28 mouse cellular contexts compared by ENCODE assay signal in genomic region chr8:122772431-122773060, GRCm38 (mm10). TPM values are rescaled to one million over a fixed set of nuclear protein-coding genes. Genes with fewer than 3 reads are reported as not detected.
DNase-seq lines count a peak whose midpoint lies in the region; ATAC-seq and TF ChIP-seq lines count a peak whose summit lies in the region.
"Had no signal": no experiment of that assay in that cellular context is flagged by ENCODE, and none has a peak within 500 bp of the region (broad histone marks: within the 10 kb centered on the region; RNA-seq: fewer than 3 reads in every experiment).

No protein-coding gene starts in this region.

- no peak overlapping the region for H3K27ac ChIP-seq in CH12.LX (ENCODE audit: insufficient read depth, low read depth)
- H3K27ac ChIP-seq in hindbrain, embryonic 14.5 days, result no peak overlapping the region
- H3K27ac ChIP-seq: embryonic facial prominence, embryonic 13.5 days; forebrain, embryonic 13.5 days; hindbrain, embryonic 10.5 days; hindbrain, postnatal 0 days; kidney, postnatal 0 days; limb, embryonic 10.5 days; midbrain, embryonic 12.5 days; neural tube, embryonic 15.5 days had no signal

- no peak; the same call in 1 of the 2 replicates for TF ChIP-seq RAD21 in CH12.LX (IDR thresholded peaks at IDR 0.05; ENCODE audit: low read depth, low read length)

- peaks cover 11 to 35% of the 10 kb centered on the region in 2 experiments for H3K4me1 ChIP-seq in CH12.LX (ENCODE audit: control insufficient read depth in 1 of 2, insufficient read depth in 2 of 2)
- H3K4me1 ChIP-seq in hindbrain, embryonic 14.5 days (replicated peaks; ENCODE audit: control insufficient read depth, insufficient read depth, low read length), result peaks cover 9% of the 10 kb centered on the region
- H3K4me1 ChIP-seq: heart, embryonic 12.5 days had no signal

- H3K4me3 ChIP-seq in CH12.LX (replicated peaks in 1 of 3; ENCODE audit: low read depth in 2 of 3, low read length in 2 of 3, poor library complexity in 1 of 3), result no peak overlapping the region
- no peak overlapping the region for H3K4me3 ChIP-seq in hindbrain, embryonic 14.5 days (replicated peaks; ENCODE audit: low read length)
- H3K4me3 ChIP-seq: embryonic facial prominence, embryonic 13.5 days; forebrain, embryonic 13.5 days; heart, embryonic 12.5 days; hindbrain, embryonic 10.5 days; limb, embryonic 10.5 days; midbrain, embryonic 12.5 days; neural tube, embryonic 15.5 days had no signal

- TF ChIP-seq CTCF in CH12.LX (conservative IDR thresholded peaks at IDR 0.05 in 1 of 2, IDR thresholded peaks at IDR 0.05 in 1 of 2; ENCODE audit: low read depth in 2 of 2, low read length in 2 of 2), result no peak

- no peak overlapping the region for H3K9ac ChIP-seq in CH12.LX (ENCODE audit: insufficient read depth, low read depth)
- H3K9ac ChIP-seq in hindbrain, embryonic 14.5 days, result no peak overlapping the region
- H3K9ac ChIP-seq: embryonic facial prominence, embryonic 13.5 days; forebrain, embryonic 13.5 days; heart, embryonic 12.5 days; liver, postnatal 0 days; midbrain, embryonic 12.5 days; neural tube, embryonic 15.5 days had no signal

- H3K79me2 ChIP-seq in CH12.LX (replicated peaks; ENCODE audit: control insufficient read depth, extremely low read depth, insufficient read depth, poor library complexity, severe bottlenecking), result no peaks in the 10 kb centered on the region

- in situ Hi-C loops in CH12.LX (cut with MboI; ENCODE audit: low pct_ligation_motif_present, low pct_unique_long_range_greater_than_20kb, low sequenced_read_pairs), result no loop called here

- no peaks in the 10 kb centered on the region for H3K9me3 ChIP-seq in CH12.LX (replicated peaks; ENCODE audit: low read length)
- H3K9me3 ChIP-seq in hindbrain, embryonic 14.5 days (ENCODE audit: control insufficient read depth, low read length), result no peaks in the 10 kb centered on the region
- H3K9me3 ChIP-seq: embryonic facial prominence, embryonic 13.5 days; forebrain, embryonic 13.5 days; G1E; heart, embryonic 12.5 days; hindbrain, embryonic 10.5 days; limb, embryonic 10.5 days; midbrain, embryonic 12.5 days; neural tube, embryonic 15.5 days had no signal

- DNase-seq in A20 (ENCODE audit: low read depth, low spot score) (peak; percentile 59), CH12.LX (ENCODE audit: extremely low read depth) (peak; percentile 45)
- DNase-seq in thymus, postnatal 14 days, result peak; percentile 76
- DNase-seq in hindbrain, embryonic 14.5 days (ENCODE audit: low spot score), result no peak
- no peak for DNase-seq in frontal cortex, postnatal 10 days (ENCODE audit: low spot score in 2 of 2)
- DNase-seq in spleen, postnatal 10 days (ENCODE audit: low spot score in 2 of 2), result no peak
- DNase-seq: adrenal gland, adult 8-10 months; cerebellum, adult 2 months; cerebellum, postnatal 36 days; embryo, embryonic 11 days; gastrocnemius, postnatal 25 days; heart, adult 18-20 months; heart, postnatal 10 days; kidney, adult 18-20 months; liver; liver, postnatal 0 days had no signal

- WGBS in hindbrain, embryonic 14.5 days, result 43% methylated on average over 10 of the region's 10 CpGs

- peak; percentile 67; the same call in 1 of the 2 replicates for TF ChIP-seq EP300 in CH12.LX (IDR thresholded peaks at IDR 0.05; ENCODE audit: low read length)

- no peak for TF ChIP-seq POLR2A in CH12.LX (IDR thresholded peaks at IDR 0.05; ENCODE audit: low read depth, low read length)

- dilution Hi-C loops in CH12.LX (cut with MboI; ENCODE audit: extremely low pct_ligation_motif_present, extremely low pct_unique_long_range_greater_than_20kb, low sequenced_read_pairs), result no loop called here

- no peak overlapping the region for H3K4me2 ChIP-seq in CH12.LX (ENCODE audit: insufficient read depth, low read depth, poor library complexity, severe bottlenecking)
- no peak overlapping the region for H3K4me2 ChIP-seq in hindbrain, embryonic 14.5 days (replicated peaks)
- H3K4me2 ChIP-seq: embryonic facial prominence, embryonic 13.5 days; forebrain, embryonic 13.5 days; heart, embryonic 12.5 days; midbrain, embryonic 12.5 days; neural tube, embryonic 15.5 days had no signal

- ATAC-seq in inflammation-experienced regulatory T-cells, adult 6 months, result peak; percentile 15
- no peak for ATAC-seq in hindbrain, embryonic 14.5 days (ENCODE audit: low FRiP score)
- ATAC-seq: forebrain, embryonic 13.5 days; hindbrain, postnatal 0 days; liver, postnatal 0 days; lung, postnatal 0 days had no signal

- no peaks in the 10 kb centered on the region for H3K27me3 ChIP-seq in CH12.LX (replicated peaks)
- H3K27me3 ChIP-seq in hindbrain, embryonic 14.5 days (ENCODE audit: control insufficient read depth, insufficient read depth, low read length), result no peaks in the 10 kb centered on the region

- H3K36me3 ChIP-seq in CH12.LX (replicated peaks in 1 of 2; ENCODE audit: control insufficient read depth in 1 of 2, insufficient read depth in 1 of 2, low read length in 1 of 2), result no peaks in the 10 kb centered on the region
- H3K36me3 ChIP-seq in hindbrain, embryonic 14.5 days (replicated peaks; ENCODE audit: control insufficient read depth, insufficient read depth), result no peaks in the 10 kb centered on the region
- H3K36me3 ChIP-seq: embryonic facial prominence, embryonic 13.5 days; G1E; heart, embryonic 12.5 days; hindbrain, embryonic 10.5 days; limb, embryonic 10.5 days; midbrain, embryonic 12.5 days; neural tube, embryonic 15.5 days had no signal

TF ChIP-seq in CH12.LX, 34 proteins besides CTCF, POLR2A, EP300 and RAD21:
- TF ChIP-seq UBTF (IDR thresholded peaks at IDR 0.05; ENCODE audit: low read depth, low read length) (no peak), TCF12 (IDR thresholded peaks at IDR 0.05; ENCODE audit: low read depth, low read length) (peak; percentile 68; the same call in 1 of the 2 replicates), SIN3A (IDR thresholded peaks at IDR 0.05; ENCODE audit: low read length) (no peak), IRF4 (IDR thresholded peaks at IDR 0.05; ENCODE audit: low read depth, low read length) (0 out of 2 replicates have a peak, but pooled peaks have one; percentile 9), MAX (IDR thresholded peaks at IDR 0.05; ENCODE audit: low read length) (peak; percentile 53; the same call in 1 of the 2 replicates), USF1 (IDR thresholded peaks at IDR 0.05; ENCODE audit: low read depth, low read length) (peak; percentile 47), KAT2A (IDR thresholded peaks at IDR 0.05; ENCODE audit: insufficient replicate concordance, low read length) (no peak), MEF2A (IDR thresholded peaks at IDR 0.05; ENCODE audit: borderline replicate concordance, low read depth, low read length) (no peak), HCFC1 (IDR thresholded peaks at IDR 0.05; ENCODE audit: low read depth, low read length) (no peak), USF2 (conservative IDR thresholded peaks at IDR 0.05; ENCODE audit: low read depth, low read length) (peak; percentile 41; the same call in 1 of the 2 replicates), ETS1 (conservative IDR thresholded peaks at IDR 0.05; ENCODE audit: low read depth, low read length) (0 out of 2 replicates have a peak, but pooled peaks have one; percentile 11), MAFK (IDR thresholded peaks at IDR 0.05; ENCODE audit: insufficient replicate concordance, low read length) (peak; percentile 76), CHD2 (IDR thresholded peaks at IDR 0.05; ENCODE audit: low read length) (0 out of 2 replicates have a peak, but pooled peaks have one; percentile 44), MYC (IDR thresholded peaks at IDR 0.05; ENCODE audit: low read depth, low read length) (0 out of 2 replicates have a peak, but pooled peaks have one; percentile 30), BHLHE40 (IDR thresholded peaks at IDR 0.05; ENCODE audit: low read depth, low read length) (peak; percentile 58; the same call in 1 of the 2 replicates), CHD1 (IDR thresholded peaks at IDR 0.05; ENCODE audit: low read depth, low read length) (no peak)

RNA-seq across cellular contexts. Expression of gene Acsf3, which starts 2.7 kb away (rescaled TPM):
- 8.8 and 9.0 TPM in 2 replicates for total RNA-seq in CH12.LX (2012; rRNA removed)
- 2.0 and 2.2 TPM in 2 replicates for total RNA-seq in CH12.LX (2014; rRNA removed)
- 10.4 and 12.7 TPM in 2 replicates for polyA plus RNA-seq in CH12.LX (2012; ENCODE audit: insufficient read length, low read depth)
- polyA plus RNA-seq in inflammation-experienced regulatory T-cells, adult 6 months (2017; shearing (Covaris generic)), result 10 to 100 TPM in 1 of 3 experiments, 1 to 10 TPM in 2; 7.8 to 10.1 (median 9.2) TPM
- polyA plus RNA-seq in hindbrain, embryonic 14.5 days (2014; fragmentation: Nextera tagmentation; extraction: Ambion mirVana), result 14.5 and 16.5 TPM in 2 replicates

Comparison
In these comparisons a context has a peak if more than half of its experiments do, and no peak if none do; other contexts are left out.
1. DNase-seq: peak in A20 (single experiment), CH12.LX (single experiment) and thymus, postnatal 14 days (single experiment); none in hindbrain, embryonic 14.5 days (single experiment), frontal cortex, postnatal 10 days (0 of 2) and spleen, postnatal 10 days (0 of 2).